Mouse (Mus musculus) frontal cortex, adult (tissue): ENCODE measurements around the gene Fgf12.

Experiments
- ATAC-seq: cut with Nextera tagmentation; 2 replicates; pipeline ENCODE4 v1.9.2; 2017; ENCODE audit warnings: mild to moderate bottlenecking, moderate library complexity, mixed read lengths; ENCODE audit not compliant: low TSS enrichment

Gene Fgf12

DNA sequence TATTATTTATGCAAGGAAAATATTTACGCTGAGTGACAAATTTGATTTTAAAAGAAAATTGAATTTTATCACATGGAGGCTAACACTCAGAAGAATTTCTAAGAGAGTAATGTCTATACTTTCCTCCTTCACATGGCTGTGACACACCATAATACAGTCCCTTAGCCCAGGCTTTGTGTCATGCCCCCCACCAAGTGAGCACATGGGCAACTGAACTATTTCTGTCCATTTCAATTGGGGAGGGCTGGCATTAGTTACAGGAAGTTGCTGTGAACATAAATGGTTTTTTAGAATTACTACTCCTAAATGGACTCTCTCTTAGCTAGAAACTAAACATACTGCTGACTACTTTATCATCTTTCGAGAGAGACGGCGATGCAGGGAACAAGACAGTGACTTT lies 276.2 kb downstream of the Fgf12 start:
- no peak for ATAC-seq

DNA sequence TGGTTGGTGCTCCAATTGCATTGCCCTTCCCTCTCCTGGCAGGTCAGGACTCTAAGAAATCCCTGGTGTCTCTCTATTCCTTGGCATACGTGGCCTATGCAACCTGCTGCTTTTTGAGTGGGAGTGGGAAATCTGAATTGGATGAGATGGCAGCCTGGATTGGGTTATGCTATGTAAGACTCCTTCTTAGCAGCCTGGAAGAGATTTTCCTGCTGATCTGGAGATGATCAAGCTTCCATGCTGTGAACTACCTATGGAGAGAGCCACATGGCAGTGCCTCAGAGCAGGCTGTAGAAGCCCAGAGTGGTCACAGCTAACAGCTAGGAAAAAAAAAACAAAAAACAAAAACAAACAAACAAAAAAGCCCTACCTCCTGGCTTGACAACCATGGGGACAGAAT lies 277.3 kb downstream of the Fgf12 start:
- ATAC-seq: no peak

DNA sequence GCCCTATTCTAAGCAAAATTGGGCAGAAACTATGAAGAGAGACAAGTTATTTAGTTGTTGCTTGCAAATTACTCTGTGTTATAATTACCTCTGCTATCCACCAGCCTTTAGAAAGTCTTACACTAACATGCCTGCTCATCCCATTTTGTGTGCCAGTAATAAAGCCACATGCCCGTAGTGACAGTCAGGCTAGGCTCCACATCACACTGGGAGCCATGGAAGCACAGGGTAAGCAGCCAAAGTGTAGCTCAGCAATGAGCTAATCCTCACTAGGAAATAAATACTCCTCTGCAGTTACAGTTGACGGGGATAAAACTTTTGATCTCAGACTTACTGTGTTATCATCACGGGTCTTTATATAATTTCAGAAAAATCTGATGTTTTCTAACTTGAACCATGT lies 298.0 kb downstream of the Fgf12 start:
- ATAC-seq: 0 out of 2 replicates have a peak, but pooled peaks have one; percentile 4

DNA sequence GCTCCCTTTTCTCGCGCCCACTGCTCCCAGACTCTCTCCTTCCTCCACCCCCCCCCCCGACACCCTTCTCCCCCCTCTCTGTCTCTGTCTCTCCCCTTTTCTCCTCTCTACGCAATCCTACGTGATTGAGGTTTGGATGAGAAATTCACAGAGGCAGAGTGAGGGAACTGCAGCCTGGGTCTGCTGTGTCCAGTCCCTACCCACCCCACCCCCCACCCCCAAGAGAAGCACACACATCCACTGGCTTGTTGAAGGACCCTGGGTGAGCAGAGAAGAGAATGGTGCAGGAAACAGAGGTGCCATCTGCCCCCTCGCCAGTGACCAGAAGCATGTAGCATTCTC lies 305.8 kb downstream of the Fgf12 start:
- no peak; the same call in 1 of the 2 replicates for ATAC-seq

DNA sequence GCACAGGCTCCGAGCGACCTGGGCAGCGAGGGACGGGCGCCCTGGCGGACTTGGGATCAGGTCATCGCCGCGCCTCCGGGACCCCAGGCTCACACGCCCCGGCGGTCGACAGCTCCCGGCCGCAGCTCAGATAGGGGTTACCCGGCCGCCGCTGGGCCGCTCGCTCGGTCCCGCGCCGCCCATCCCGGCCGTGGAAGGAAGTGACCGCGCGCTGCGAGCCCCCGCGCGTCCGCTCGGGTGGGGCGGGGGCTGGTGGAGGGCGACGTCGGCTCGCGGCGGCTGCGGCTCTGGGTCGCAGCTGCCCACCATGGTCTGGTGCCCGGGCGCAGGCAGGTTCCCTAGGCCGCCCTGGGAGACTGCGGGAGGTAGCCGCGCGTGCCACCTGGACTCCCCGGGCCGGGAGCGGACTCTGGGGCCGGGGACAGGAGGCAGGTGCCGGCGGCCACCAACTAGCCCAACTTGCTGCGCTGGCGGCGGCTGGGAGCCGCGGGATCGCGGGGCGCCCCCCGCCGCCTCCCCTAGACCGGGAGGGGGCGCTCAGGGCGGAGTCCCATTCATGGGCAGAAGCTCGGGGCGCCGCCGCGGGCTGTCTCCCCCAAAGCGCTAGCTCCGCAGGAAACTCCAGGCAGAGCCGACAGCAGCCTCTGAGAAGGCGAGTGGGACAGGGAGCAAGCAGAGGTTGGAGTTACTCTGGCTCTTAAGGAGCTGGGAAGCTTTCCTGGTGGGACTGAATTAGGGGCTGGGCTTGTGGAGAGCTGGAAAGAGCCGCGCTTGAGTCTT lies 306.3 kb downstream of the Fgf12 start:
- ATAC-seq: peak; percentile 54

DNA sequence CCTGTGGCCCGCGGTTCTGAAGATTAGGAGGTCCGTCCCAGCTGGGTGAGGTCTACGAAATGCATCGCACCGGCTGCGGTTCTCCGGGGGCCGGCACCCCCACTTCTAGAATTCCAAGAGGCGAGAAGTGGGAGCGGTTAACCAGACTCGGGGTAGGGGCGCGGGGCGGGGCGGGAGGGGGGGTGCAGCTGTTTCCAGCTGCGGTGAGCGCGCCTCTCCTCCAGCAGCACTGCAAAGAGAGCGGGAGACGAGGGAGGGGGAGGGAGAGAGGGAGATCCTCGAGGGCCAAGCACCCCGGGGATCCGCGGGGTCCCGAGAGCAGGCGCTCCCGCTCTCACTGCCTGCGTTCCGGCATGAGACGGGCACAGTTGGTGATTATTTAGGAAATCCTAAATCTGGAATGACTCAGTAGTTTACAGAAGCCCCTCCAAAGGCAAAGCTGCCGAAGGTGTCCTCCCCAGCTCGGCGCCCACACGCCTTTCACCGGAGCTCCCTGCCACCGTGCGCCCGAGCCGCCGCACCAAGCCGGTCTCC lies 307.0 kb downstream of the Fgf12 start:
- ATAC-seq: peak; percentile 21

DNA sequence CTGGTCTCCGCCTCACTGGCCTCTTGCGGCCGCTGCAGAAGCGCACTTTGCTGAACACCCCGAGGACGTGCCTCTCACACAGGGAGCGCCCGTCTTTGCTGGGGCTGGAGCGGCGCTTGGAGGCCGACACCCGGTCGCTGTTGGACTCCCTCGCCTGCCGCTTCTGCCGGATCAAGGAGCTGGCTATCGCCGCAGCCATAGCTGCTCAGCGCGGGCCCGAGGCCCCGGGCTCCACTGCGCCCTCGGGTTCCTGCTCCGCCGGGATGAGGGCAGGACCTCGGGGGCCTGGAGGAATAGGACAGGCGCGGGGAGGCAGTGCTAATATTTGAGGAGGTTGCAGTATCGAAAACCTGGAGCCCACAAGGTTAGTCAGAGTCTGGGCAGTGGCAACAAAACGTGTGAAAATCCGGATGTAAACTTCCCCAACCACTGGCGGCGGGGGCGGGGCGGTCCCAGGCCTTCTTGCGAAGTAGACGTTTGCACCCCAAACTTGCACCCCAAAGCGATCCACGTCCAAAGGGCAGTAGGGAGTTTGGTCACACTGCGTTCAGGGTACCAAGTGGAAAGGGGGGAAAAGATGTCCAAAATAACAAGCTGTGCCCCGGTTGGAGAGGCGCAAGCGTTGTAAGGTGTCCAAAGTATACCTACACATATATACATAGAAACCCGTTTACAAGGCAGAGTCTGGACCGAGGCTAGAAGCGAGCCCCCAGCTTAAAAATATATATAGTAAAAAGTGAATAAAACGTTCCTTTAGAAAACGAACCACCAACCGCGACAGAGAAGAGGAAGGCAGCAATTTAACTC lies 307.7 kb downstream of the Fgf12 start:
- ATAC-seq: peak; percentile 20; the same call in 1 of the 2 replicates

DNA sequence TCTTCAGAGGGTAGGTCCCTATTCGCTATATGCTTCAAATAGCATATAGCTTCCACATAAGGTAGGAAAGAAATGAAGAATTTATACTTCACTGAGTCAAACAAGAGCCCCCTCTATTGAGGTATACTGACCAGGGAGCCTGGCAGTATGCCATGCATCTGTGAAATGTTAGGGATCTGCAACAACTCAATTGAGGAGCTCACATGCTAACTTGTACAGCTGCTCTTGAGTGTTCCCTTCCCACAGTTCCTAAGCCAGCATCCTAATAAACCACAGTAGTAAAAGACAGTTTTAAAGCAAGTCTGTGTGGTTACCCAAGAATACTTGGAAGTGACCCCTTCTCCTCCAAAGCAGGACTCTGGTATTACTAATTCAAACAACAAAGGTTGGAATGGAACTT lies 331.3 kb downstream of the Fgf12 start:
- no peak for ATAC-seq

DNA sequence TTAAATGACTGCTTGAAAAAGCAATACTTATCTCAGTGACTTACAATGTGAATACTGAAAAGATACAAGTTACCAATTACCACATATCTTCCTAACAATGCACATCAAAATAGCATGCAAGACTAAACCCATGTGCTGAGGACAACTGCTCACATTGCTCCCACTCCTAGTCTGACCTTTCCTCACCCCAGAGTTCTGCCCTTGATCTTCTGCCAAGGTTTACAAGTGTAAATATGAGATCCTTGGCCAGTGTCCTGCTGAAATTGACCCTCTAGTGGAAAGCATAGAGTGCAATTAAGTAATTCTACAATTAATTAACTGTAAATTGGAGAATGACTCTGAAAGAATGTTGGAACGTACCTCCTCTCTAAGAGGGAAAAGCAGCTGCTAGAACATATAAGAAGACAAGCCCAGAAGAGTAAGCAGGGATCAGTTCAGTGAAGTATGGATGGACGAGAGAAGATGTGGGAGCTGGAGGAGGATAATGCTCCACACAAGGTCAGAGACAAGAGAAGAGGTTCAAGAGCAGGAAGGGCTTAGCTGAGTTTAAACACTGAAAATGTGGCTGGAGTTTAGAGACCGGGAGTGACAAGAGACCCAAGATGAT lies 333.1 kb downstream of the Fgf12 start:
- ATAC-seq: no peak

DNA sequence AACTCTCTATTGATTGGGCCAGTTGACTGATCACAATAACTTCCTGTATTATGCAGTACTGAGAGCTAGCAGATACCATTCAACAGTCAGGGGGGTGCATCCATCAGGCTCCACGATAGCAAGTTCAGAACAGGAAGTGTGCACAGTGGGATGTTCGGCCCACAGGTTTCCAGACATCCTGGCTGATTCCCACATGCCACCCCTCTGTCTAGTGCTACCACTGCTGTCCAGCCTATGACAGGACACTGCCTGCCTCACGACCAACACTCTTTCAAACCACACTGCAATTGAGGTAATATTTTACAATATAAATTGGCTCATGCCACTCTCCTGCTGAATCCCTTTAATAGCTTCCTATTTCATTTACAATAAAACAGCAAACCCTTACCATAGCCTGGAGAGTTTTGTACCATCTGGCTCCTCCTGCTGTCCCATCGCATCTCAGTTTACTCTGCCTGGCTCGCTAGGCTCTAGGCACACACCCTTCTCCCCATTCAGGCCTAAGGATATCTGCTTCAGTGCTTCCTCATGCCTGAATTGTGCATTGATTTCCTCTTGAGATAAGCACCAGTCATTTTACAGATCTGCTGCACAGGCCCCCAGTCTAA lies 341.6 kb downstream of the Fgf12 start:
- peak; percentile 28; the same call in 1 of the 2 replicates for ATAC-seq

DNA sequence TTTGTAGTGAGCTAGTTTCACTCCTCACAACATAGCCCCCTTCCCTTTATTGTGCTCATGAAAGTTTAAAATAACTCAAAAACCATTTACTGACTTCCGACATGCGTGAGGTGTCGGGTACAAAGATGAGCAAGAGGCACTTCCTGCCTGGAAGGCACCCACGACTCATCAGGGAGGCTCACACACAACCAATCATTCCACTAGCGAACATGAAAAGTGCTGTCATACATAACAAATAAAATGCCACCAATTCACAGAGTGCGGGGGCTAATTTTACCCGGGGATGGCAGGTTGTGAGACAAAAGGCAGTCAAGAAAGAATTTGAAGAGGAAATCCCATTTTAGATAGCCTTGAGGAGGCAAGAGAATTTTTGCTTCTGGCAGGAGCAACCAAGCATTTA lies 344.6 kb downstream of the Fgf12 start:
- ATAC-seq: 0 out of 2 replicates have a peak, but pooled peaks have one; percentile 43

DNA sequence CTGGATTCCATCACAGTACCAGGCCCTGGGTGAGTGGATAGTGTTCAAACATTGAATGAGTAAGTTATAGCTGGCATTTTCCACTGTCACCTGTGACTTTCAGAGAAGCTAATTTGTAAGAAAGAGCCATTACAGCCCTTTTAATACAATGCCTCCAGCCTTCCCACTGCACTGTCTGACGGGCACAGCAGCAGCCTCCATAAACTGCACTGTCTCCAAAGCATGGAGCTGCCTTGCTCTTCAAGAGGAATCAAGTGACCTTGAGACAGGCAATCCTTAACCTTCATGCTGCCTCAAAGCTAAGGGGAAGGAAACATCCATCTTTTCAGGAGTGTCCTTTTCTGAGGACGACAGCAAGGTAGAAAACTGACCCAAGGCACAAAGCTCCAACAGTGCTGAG lies 345.0 kb downstream of the Fgf12 start:
- ATAC-seq: no peak

DNA sequence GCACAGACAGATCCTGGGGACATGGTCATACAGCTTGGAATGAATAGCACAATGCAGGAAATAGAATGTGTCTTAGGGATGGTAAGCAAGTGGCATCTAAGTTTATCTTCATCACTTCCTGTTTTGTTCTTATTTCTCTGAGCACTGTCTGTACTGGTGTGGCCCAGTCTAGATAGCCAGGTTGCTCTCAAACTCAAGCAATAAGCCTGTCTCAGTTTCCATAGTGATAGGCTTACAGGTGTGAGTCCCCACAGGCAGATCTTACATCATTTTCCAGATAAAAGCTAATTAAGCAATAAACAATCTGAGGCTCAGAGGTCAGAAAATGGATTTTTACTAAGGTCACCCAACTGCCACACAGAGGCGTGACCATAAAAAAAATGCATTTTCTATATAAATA lies 348.7 kb downstream of the Fgf12 start:
- no peak for ATAC-seq

DNA sequence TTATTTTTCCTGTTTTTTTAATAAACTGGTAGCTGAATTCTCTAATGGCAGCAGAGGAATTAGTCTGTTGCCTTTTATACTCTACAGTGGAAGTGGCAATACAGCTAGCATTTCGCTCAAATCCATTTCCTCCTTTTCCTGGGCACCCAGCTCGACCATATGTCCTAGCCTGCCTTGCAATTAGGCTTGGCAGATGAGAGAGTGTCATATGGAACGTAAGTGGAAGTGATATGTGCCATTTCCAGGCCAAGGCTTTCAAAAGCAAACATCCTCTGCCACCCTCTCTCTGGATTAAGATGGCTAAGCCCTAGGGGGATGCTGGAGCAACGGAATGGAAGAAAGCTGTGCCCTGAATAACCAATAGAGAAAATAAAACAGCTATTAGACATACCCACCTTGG lies 350.2 kb downstream of the Fgf12 start:
- ATAC-seq: peak; percentile 50

DNA sequence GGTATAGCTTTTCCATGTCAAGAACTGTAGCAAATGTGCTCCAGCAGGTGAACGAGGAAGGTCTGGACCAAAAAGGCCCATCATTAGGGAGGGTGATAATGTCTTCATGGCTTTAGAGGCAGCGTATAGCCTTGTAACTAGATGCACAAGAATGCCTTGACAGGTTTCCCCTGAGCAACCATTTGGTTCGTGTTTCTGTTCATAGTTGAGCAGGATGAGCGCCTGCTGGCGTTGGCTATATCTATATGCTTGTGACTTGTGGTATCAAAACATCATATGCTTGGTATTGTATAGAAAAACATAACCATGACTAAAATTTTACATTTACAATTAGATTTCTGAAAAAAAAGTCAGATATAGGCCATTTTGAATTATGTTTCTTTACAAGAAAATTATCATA lies 361.6 kb downstream of the Fgf12 start:
- ATAC-seq: no peak

DNA sequence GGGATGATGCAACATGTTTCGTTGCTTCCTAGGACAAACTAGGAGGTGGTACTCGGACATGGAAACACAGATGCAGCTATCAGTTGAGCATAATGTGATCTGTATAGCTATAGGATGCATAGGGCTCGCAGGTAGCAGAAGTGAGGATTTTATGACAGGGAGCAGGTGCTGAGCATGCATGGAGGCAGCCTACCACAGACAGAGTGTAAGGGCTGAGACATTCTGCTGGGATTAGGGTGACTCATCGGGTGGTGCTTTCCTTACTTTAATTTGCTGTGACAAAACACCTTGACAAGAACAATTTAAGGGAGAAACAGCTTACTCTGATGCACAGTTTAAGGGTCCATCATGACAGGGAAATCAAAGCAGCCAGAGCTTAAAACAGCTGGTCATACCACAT lies 363.8 kb downstream of the Fgf12 start:
- ATAC-seq: peak; percentile 70; the same call in 1 of the 2 replicates

DNA sequence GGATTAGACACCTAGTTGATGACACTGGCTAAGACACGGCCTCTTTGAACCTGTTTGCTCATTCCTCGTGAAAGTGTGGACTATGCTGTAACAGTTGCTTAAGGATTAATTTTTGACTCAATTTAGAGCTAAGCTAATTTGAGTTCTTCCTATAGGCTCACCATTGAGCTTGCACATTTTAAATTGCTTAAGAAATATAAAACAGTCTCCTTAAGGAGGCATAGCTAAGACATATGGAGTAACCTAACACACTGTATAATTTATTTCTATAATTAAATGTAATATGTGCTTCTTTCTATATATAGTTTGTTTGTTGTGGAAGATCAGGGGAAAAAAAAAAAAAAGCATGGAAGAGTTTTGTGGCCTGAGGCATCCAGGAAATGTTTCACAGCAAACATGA lies 378.1 kb downstream of the Fgf12 start:
- ATAC-seq: peak; percentile 74

DNA sequence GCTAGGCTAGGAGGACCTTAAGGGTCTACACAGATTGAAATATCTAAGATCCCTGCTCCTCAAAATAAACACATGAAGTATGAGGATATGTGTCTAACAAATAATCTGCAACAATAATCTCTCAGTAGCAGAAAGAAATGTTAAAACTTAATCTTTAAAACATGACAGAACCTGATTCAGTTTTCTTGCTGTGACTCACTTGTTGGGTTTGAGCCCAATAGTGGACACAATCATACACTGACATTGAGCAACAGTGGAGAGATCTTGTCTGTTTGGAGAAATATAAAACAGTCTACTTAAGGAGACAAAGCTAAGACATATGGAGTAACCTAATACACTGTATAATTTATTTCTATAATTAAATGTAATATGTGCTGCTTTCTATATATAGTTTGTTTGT lies 379.6 kb downstream of the Fgf12 start:
- no peak for ATAC-seq

DNA sequence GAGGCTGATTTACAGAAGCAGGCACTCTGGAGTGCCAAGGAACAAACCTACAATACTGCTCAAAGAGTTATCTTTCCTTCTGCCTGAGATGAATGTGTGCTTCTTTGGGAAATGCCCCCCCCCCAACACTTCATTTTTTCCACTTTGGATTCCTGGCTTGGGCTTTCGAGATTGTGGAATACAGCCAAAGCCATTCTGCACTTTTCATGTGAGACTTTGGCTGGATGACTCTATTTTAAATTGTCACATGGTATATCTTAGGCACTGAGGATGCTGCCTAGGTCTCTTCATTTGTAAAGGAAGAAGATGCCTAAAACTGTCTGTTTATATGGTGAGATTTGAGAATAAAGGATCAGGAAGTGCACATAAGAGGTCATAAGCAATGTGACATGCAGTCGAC lies 402.2 kb downstream of the Fgf12 start:
- ATAC-seq: peak; percentile 88

DNA sequence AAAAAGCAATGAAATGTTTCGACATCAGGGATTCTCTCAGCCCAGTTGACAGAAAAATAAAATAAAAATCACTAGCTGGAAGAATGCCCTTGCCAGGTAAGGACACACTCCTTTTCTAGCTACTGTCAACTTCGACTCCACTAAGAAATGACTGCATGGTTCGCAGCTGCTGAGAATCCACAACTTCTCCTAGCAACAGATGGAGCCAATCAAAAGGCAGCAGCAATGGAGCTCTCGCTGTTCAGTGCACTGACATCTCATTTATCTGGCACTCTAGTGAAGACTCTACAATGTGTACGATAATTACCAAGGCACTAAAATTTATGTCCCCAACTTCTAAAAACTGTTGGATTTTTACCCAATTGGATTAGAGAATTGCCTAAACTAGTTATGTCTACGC lies 407.5 kb downstream of the Fgf12 start:
- ATAC-seq: peak; percentile 92

DNA sequence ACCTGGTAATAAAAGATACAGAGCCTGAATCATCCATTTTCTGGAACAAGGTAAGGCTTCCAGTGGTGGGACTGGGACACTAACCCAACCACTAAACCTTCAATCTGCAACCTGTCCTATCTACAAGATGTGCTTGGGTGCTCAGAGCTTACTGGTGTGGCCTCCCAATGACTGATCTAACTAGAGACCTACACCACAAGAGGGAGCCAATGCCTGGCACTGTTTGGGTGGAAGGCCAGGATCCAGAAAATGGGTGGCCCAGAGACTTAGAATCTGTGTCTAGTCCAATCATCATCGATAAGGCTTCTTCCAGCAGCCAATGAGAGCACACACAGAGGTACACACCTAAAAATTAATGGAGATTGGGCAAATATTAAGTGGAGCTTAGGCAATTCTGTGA lies 414.9 kb downstream of the Fgf12 start:
- peak; percentile 38; the same call in 1 of the 2 replicates for ATAC-seq

DNA sequence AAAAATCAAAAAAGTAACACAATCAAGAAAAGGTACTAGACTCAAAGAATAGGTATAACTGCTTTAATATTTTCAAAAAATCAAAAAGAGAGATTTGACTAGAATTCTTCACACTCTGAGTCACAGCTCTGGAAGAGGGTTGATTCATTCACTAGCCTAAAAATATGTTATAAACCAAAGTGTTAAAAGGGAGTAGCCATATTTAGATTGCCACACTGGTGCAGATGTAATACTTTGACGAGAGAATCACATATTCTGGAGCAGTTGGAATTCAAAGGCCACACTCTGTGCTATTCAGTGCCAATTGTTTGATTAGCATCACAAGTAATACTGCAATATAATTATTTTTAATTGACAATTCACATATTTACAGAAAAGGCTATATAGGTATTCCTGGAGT lies 416.2 kb downstream of the Fgf12 start:
- ATAC-seq: peak; percentile 91
